Mouse (Mus musculus): ENCODE measurements at regions not wholly inside any gene's neighbourhood (a gene's known extent, or its start where the extent isn't known, plus 50 kb on each side); places are given as distances from the start of the nearest gene placed in this dataset.
A peak's percentile ranks its signal among the peaks of the same experiment; 100 is the strongest.

- no peak for DNase-seq (ENCODE audit: low spot score)
These were observed 158.1 kb upstream of the Rreb1 start for GRCm38 (mm10) chr13:37619841-37620725.

DNA sequence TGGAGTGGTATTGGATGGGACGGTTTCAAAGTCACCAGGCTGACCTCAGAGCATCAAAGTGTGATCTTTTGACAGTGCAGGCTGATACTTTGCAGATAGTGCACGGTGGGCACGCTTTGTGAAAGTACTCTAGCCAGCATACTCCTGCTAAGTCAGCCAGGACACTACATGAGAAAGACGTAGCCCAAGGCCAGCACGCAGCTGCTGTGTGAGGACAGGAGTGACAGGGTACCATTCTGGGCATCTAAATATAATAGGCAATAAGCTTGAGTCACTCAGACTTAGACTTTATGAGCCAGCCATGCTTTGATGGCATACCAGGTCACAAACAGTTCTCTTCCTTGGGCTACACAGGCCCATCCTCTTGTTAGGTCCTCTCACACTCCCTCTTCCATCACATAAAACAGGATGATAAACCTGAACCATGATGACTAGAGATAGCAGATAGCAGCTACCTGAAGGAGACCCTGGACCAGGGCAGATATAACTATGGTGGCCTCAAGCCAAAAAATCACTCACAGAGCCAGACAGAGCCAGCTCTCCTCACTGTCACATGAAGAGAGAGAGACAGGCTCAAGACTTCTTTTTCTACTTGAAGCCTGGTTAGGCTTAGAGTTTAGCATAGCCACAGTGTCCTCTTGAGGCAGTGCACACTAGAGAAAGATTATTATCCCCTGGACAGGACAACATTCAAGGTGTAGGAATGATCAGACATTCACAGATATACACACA, 156.7 kb upstream of the Rreb1 start:
- DNase-seq (ENCODE audit: low spot score): no peak

DNA sequence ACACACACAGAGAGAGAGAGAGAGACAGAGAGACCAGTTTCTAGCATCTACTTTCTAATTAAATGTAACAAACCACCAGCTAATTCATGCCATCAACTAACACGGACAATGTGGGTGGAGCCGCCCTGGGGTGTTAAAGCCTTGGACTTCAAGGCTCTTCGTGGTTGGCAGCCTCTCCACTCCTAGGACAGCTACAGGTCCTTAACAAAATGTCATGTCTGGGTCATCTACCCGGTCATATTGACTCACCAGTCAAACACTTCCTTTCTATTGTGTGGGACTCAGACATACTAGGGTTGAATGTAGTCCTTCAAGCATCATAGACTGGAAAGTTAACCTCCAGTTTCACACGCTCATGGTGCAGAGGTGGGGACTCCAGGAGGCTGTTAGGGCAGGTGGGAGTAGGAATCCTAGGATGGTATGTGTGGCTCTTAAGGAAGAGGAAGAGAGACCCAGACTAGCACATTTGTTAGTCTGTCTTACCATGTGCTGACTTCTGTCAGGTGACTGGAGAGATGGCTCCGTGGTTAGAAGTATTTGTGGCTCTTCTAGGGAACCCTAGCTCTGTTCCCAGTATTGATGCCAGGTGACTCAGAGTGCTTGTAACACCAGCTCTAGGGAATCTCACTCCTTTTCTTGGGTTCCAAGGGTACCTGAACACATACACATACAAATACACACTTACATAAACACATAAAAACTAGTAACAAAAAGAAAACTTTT, 155.7 kb upstream of the Rreb1 start:
- no peak for DNase-seq (ENCODE audit: low spot score)

- DNase-seq (ENCODE audit: low spot score): no peak
These were observed 153.5 kb upstream of the Rreb1 start for GRCm38 (mm10) chr13:37624741-37625140.

GRCm38 (mm10) chr13:37625532-37626235, 152.5 kb upstream of the Rreb1 start:
- no peak for DNase-seq (ENCODE audit: low spot score)

DNA sequence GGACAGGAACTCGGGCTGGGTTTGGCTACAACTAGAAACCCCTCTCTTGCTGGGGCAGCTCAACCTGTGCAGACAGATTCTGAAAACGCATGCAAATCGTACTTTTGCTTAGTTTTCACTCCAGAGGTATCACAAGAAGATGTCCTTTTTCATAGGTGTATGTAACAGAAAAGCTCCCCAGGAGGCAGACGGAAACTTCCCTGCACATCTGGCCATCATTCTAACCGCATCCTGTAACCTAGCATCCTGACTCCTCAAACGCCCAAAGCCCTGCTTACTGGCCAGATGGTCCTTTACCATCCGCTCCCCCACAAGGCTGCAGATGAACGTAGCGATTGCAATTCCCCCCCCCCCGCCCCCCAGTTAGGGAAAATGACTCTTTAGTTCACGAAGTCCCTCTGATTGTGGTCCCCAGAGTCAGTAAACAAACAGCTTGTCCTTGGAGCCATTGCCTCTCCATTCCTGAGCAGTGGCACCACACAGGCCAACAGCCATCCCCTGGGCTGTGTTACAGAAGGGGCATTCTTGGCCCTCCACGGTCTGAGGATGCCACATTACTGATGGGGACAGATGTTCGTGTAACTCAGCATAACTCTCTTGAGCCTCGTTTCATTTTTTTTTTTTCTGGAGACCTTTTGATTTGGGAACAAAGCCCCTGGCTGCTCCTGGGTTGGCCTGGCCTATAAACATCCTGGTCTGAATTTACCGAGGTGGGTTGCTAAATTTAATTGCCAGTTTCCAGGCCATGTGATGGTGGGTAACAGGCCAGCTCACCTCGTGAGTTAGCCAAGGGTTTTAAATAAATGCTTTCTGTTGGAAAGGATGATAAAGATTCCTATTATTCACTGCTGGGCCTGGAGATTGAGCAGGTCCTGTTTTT, 149.6 kb upstream of the Rreb1 start:
- no peak for DNase-seq (ENCODE audit: low spot score)

DNA sequence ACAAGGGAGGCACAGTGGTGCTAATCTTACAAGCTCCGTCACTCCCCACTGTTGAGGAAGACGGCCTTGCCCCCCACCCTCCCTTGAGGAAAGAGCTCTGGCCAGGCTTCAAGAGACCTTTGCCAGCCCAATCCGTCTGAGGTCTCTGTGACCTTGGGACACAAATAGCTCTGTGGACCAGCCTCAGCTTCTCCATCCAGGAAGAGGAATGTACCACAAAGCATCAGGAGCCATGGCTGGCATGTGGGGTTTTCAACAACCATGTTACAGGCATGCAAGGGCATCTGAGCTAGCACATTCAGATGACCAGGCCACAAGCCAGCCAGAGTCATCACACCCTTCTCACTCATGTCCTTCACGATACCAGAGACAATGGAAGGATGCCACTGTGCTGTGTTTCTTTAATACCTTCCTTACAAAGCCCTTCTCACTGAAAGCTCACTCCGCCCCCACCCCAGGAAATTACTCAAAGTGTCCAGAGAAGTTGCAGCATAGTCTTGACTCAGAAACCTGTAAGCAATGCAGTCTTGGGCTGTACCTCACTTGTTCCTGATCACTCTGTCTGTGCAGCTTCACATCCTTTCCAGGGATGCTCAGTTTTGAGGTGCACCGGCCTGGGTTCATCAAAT, 148.8 kb upstream of the Rreb1 start:
- no peak for DNase-seq (ENCODE audit: low spot score)

GRCm38 (mm10) chr13:37632835-37633440, 145.3 kb upstream of the Rreb1 start:
- DNase-seq (ENCODE audit: low spot score): no peak

- DNase-seq (ENCODE audit: low spot score): no peak
These were observed 141.8 kb upstream of the Rreb1 start for GRCm38 (mm10) chr13:37636363-37636762.

- DNase-seq (ENCODE audit: low spot score): no peak
These were observed 141.0 kb upstream of the Rreb1 start for GRCm38 (mm10) chr13:37637151-37637550.

GRCm38 (mm10) chr13:37638071-37638511, 140.1 kb upstream of the Rreb1 start:
- DNase-seq (ENCODE audit: low spot score): no peak

GRCm38 (mm10) chr13:37642410-37643093, 135.6 kb upstream of the Rreb1 start:
- no peak for DNase-seq (ENCODE audit: low spot score)

DNA sequence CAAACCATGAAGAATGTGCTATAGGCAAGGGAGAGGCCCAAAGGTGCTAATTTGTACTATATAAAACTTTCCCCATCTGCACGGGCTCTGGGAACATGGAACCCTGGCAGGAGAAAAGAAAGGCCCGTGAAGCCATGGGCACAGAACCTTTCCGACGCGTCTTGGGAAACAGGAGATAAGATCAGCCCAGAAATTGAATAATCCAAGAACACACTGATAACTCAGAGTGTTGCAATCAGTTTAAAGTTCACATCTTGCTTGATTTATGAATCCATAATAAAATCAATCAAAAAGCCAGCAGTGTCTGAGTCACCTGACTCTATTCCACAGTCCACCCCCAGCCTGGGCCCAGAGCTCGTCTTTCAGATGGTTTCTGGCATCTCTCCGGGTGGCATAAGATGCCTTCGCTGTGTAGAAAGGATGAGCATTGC, 133.4 kb upstream of the Rreb1 start:
- DNase-seq (ENCODE audit: low spot score): no peak

DNA sequence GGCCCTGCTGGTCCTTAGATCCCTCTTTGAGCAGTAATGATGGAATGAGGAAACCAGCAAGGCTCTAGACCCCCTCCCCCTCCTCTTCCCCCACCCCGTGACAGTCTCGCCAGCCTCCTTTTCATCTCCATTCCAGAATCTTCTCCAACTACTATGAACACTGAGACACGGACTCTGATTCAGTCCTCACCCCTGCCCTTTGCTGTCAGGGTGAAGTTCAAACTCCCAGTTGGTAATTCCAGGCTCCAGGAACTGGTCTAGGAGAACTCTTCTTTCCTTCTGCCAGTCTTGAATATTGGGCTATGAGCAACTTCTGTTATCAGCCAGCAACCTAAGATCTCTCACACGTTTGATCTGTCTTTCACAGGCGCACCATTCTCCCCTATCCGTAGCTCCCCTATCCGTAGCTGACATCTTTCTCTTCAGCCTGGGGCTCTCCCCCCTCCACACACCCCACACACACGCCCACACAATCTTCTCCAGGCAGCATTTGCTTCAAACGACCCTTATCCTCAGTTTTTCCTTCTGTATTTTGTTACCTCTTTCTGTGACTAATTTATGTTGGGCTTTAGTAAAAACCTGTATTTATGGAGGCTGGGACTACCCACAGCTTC, 128.6 kb upstream of the Rreb1 start:
- no peak for DNase-seq (ENCODE audit: low spot score)

- no peak for DNase-seq (ENCODE audit: low spot score)
These were observed 126.8 kb upstream of the Rreb1 start for GRCm38 (mm10) chr13:37651221-37651946.

GRCm38 (mm10) chr13:37654651-37655050, 123.5 kb upstream of the Rreb1 start:
- DNase-seq (ENCODE audit: low spot score): no peak

- DNase-seq (ENCODE audit: low spot score): peak; percentile 29
These were observed 121.0 kb upstream of the Rreb1 start for GRCm38 (mm10) chr13:37657248-37657647.

- no peak for DNase-seq (ENCODE audit: low spot score)
These were observed 120.2 kb upstream of the Rreb1 start for GRCm38 (mm10) chr13:37658034-37658433.

Measured in urinary bladder, postnatal 25 days (tissue).